Mouse (Mus musculus): ENCODE measurements around the gene Wipi2.

Wipi2 gene

GRCm38 (mm10) chr5:142630224-142630623, 2.7 kb downstream of the Wipi2 start:
- DNase-seq (ENCODE audit: low spot score) = no peak

- no peak for DNase-seq (ENCODE audit: low spot score)
Measured at GRCm38 (mm10) chr5:142637823-142638222, 10.3 kb downstream of the Wipi2 start.

- DNase-seq (ENCODE audit: low spot score) = no peak
Measured at GRCm38 (mm10) chr5:142640088-142640487, 12.6 kb downstream of the Wipi2 start.

DNA sequence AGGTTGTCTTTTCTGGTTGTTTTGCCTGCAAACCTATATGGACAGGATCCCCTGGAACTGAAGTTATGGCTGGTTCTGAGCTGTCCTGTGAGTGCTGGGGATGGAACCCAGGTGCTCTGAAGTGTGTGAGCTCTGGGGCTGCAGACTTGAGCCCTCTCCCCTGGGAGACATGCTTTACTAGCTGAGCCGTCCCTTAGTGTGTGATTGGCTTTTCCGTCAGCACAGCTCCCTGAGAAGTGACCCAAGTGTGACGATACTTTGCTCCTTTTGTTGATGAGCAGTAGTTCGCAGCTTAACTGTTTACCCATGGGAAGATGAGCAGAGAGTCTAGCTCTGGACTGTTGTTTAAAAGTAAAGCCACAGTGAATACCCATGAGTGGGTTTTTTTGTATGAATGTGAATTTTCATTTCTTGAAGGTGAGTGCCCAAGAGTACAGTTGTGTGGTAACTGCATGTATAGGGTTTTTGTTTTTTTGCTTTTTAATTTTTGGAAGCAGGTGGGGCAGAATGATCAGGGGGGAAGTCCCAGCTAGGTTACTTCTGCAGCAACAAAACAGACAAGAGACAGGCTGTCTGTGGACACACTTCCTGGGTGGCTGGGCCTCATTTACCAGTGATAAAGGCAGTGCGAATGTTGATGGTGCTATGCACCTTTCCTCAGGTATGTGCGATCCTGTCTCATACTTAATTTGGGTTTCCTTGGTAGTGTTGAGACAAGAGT, 14.0 kb downstream of the Wipi2 start:
- DNase-seq (ENCODE audit: low spot score) = no peak

DNA sequence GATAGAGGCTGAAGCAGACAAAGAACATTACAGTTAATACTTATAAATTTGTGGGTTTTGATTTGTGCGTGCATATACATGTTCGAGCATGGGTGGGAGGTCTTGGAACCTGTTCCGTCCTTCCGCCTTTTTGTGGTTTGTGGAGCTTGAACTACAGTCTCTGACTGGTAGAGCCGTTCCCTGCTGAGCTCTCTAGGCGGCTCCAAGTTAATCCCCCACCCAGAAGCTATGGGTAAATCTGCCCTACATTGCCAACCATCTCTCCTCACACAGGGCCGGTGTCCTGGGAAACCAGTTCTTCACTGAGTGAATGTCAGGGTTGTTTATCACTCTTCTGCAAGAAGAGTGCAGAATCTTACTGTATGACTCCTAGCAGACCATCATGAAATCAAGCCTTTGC, 20.7 kb downstream of the Wipi2 start:
- no peak for DNase-seq (ENCODE audit: low spot score)

- DNase-seq (ENCODE audit: low spot score) = no peak
Measured at GRCm38 (mm10) chr5:142649460-142650050, 22.1 kb downstream of the Wipi2 start.

GRCm38 (mm10) chr5:142650390-142650789, 22.9 kb downstream of the Wipi2 start:
- DNase-seq (ENCODE audit: low spot score) = no peak

DNA sequence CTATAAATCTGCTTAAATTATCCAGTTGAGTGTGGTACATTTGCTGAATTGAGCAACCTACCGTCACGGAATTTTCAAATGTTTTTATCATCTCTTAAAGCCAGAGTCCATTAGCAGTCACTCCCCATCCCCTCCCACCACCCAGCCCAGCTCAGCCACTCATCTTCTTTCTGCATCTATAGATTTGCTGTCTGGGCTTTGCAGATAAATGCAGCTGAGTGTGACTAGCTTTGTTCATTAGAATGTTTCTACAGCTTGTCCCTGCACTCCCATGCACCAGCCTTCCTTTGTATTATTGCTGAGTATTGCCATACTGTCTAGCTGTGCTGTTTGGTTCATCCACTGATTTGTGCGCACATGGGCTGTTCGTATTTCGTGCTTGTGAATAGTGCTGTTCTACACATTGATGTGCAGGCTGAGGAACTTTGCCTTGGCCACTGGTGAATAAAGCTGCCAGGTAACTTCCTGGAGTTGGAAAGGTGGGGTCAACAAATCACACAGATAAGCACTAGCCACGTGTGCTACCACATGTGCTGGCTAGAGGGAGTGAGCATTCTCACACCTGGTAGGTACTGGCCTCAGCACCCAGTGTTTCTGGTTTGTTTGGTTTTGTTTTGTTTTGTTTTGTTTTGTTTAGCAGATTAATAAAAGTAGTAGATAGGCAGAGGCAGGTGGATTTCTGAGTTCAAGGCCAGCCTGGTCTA, 23.4 kb downstream of the Wipi2 start:
- no peak for DNase-seq (ENCODE audit: low spot score)

- DNase-seq (ENCODE audit: low spot score) = no peak
Measured at GRCm38 (mm10) chr5:142652266-142652665, 24.8 kb downstream of the Wipi2 start.

DNA sequence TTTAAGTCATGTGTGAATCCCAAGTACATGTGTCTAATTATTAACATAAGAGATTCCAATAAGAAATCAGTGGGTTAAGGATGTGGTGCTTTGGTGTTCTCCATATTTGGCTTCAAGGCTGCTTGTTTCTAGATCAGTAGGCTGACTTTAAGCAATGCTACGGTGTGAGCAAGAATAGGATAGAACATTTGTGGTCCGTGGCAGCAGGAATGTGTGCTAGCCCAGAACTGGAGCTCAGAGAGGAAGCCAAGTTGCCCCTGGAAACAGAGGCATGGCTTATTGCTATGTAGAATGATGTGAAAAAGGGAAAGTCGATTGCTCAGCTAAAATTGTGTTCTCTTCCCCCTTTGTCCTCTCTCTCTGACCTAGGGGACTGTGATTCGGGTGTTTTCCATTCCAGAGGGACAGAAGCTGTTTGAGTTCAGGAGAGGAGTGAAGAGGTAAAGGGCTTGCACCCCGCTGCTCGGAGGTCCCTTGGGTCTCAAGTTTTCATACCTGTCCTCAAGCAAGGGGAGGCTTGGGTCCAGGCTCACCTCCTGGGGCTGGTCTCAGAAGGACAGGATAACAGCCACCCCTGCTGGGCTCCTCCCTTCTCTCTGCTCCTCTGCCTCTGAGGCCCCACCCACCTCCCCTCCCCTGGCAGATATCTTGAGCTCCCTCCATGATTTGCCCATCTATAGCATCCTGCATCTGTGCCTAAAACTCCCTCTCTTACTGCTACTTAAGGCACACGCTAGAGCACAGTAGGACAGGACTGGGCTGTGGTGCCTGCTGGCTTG, 33.3 kb downstream of the Wipi2 start:
- no peak for DNase-seq (ENCODE audit: low spot score)

DNA sequence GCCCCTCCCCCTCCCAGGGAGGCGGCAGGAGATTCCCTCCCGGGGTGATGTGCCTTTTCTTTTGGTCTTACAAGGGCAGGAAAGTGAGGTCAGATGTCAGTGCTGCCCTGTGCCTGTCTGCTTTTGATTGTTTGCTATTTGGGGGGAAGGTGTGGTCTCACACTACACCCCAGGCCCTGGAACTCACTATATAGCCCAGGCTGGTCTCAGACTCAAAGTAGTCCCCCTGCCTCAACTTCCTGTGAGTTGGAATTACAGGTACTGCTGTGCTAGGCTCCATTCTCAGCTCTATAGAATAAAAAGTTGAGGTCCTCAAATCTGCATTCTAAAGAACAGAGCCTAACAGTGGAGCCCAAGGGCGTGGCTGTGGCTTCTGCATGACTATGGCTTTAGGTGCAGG, 40.4 kb downstream of the Wipi2 start:
- DNase-seq (ENCODE audit: low spot score) = no peak

DNA sequence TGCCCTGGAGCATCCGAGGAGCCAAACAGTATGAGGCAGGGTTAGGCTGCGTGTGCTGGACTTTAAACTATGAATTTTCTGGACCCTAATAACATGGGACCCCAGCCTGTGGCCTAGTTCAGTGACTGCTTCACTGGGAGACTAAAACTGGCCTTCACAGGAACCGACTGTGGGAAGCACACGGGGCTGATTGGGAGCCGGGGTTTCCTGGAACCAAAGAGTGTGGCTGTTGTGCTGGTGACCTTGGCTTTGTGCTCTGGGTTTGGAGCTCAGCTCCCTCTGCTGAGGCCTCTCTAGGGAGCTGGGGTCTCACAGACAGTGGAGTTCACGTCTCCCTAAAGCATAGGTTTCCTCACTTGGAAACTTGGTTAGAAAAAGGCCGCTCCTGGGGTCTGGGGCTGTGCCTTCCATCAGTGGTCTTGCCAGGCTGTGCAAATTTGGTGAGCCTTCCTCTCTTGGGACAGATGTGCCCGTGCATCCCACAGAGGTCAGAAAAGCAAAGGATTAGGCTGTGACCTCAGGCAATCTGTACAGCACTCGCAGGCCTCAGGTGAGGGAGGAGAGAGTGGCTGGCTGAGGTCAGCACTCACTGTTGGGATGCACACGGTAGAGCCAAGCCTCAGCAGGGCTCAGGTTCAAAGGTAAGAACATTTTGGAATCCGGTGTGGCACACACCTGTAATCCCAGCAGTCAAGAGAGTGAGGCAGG, 41.2 kb downstream of the Wipi2 start:
- no peak for DNase-seq (ENCODE audit: low spot score)

DNA sequence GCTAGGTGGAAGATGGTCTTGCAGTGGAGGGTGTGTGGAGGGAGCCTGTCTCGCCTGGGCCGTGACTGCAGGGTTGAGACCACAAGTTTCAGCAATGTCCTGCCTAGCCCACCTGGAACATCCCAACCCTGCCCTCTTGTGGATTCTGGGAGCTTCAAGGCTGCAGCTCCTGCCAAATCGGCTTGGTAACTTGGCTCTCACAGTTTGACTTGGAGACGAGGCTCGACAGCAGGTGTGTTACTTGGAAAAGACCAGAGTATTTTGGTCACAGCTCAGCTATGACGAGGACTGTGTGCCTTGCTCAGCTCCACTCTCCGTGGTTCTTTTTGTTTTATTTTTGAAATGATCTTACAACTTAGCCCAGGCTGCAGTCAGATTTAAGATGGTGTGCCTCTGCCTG, 42.2 kb downstream of the Wipi2 start:
- DNase-seq (ENCODE audit: low spot score) = no peak

- DNase-seq (ENCODE audit: low spot score) = no peak
Measured at GRCm38 (mm10) chr5:142673082-142673481, 45.6 kb downstream of the Wipi2 start.

DNA sequence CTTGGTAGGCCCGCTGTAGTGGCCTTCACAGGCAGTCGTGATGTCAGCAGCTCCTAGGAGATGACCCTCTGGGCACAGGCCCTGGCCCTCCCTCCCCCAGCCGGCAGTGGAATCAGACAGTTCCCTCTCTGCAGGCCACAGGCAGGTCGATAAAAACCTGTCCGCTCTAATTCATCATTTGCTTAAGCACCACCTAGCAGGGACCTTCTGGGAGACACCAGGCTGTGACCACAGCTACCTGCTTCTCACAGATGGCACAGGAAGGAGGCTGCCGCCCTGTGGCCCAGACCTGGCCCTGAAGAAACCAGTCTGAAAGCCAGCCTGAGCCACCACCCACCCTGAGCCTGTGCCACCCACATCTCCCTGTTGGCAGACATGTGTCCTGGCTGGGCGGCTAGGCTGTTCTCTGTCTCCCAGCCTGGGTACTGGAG, 50.7 kb downstream of the Wipi2 start:
- DNase-seq (ENCODE audit: low spot score) = no peak

- no peak for DNase-seq (ENCODE audit: low spot score)
Measured at GRCm38 (mm10) chr5:142679065-142679464, 51.6 kb downstream of the Wipi2 start.

DNA sequence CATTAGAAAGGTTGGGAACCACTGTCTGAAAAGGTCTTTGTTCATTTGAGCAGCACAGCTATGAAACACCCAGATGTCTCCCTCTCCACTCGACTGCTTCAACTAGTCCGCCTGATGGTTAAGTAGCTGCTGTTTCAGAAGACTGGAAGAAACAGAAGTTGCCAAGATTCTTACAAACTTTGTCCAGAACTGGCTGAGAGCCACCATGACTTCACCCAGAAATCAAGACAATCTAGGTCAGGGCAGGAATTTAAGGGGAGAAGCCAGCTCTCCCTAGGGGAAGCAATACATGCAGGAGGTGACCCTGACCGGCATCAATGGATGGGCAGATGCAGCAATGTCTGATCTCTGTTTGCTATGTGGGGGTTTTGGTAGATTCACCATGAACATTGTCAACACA, 54.4 kb downstream of the Wipi2 start:
- DNase-seq (ENCODE audit: low spot score) = no peak

DNA sequence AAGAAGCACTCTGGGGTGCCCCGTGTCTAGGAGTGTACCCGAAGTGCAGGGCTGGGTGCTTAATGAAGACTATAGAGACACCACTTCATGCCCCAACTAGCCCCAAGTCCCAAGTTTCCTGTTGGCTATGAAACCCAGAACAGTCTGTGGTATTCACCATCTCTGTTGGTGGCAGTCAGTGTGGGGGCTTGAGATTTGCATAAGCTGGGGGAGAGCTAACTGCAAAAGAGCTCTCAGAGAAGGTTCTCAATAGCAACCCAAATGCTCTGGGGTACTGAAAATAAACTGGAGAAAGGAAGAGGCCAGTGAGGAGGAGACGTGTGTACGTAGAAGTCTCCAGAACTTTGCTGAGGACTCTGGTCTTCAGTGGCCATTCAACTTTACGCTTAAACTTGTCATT, 55.0 kb downstream of the Wipi2 start:
- DNase-seq (ENCODE audit: low spot score) = no peak

GRCm38 (mm10) chr5:142688866-142689265, 61.4 kb downstream of the Wipi2 start:
- DNase-seq (ENCODE audit: low spot score) = no peak

DNA sequence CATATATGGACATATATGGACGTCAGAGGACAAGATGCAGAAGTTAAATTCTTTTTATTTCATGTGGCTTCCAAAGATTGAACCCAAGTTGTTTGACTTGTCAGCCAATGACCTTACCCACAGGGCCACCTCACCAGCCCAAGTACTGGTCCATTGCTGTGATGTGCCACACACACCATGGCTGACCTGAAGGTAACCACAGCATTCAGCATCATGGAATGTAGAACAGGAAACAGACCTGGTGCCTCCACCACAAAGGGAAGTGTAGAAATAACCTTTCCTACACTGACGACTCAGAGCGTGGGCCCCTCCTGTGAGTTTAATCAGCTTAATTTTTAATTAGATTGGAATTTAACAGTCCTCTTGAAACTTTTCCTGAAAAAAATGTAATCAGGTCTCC, 62.8 kb downstream of the Wipi2 start:
- no peak for DNase-seq (ENCODE audit: low spot score)

GRCm38 (mm10) chr5:142692248-142692647, 64.8 kb downstream of the Wipi2 start, which contains the start of gene Slc29a4:
TSS of gene Slc29a4 (plus strand) at chr5:142692512.
- no peak for DNase-seq (ENCODE audit: low spot score)

Data from ovary, postnatal 14 days (tissue).